Mouse (Mus musculus): Measurements from ENCODE around the gene Pdlim7. TPM values are rescaled to one million over a fixed set of nuclear protein-coding genes. Genes with fewer than 3 reads are reported as not detected.
A peak's percentile ranks its signal among the peaks of the same experiment; 100 is the strongest.

The Pdlim7 gene
- polyA plus RNA-seq, 1 experiment from 2014 or later, result 156 TPM

DNA sequence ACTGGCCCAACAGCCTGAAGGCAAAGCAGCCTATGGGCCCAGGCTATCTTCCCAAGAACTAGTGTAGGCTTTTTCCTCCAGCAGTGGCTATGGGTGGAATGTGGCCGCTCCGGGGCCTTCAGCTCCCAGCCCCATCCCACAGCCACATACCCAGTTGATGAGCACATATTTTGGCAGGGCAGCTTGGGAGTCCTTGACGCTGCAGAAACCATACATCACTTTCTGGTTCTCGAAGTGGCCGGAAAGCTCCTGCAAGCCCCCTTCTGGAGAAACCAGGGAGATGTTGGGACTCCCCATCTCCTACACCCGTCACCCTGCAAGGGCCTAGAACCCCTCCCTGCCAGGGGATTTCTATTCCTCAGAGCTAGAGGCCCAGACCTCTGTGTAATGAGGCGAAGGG lies 30.9 kb downstream of the Pdlim7 start:
- Histone ChIP-seq H3K36me3 (peaks cover 58% of the 10 kb centered on the region), H3K27ac (replicated peaks) (peak overlapping the region; percentile 99; the same call in 1 of the 2 replicates), H3K4me1 (peaks cover 47% of the 10 kb centered on the region), H3K4me3 (0 out of 2 replicates have a peak overlapping the region, but pooled peaks have one; percentile 68), H3K4me2 (replicated peaks) (peak overlapping the region; percentile 96), H3K9me3 (no peaks in the 10 kb centered on the region), H3K27me3 (no peaks in the 10 kb centered on the region), H3K9ac (replicated peaks) (peak overlapping the region; percentile 46; the same call in 1 of the 2 replicates)
- WGBS, result 88% methylated on average over 7 of the region's 7 CpGs
- no peak for ATAC-seq (ENCODE audit: low FRiP score, low read depth)

DNA sequence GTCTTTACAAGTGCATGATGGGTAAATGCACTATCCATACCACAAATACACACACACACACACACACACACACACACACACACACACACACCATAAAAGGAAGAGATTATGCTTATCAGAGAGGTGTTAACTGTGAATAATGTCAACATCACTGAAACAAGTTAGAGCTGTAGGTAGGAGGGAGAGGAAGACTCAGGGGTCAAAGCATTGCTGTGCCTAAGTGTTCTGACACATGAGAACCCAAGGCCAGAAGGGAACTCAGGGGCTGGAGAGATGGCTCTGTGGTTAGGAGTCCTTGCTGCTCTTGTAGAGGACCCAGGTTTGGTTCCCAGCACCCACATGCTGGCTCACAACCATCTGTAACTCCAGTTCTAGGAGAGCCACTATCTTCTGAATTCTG lies 33.5 kb downstream of the Pdlim7 start:
- ATAC-seq (ENCODE audit: low FRiP score, low read depth), result no peak
- no peaks in the 10 kb centered on the region for H3K9me3 ChIP-seq
- H3K27me3 ChIP-seq, result no peaks in the 10 kb centered on the region
- H3K4me3 ChIP-seq, result no peak overlapping the region
- peaks cover 53% of the 10 kb centered on the region for H3K4me1 ChIP-seq
- H3K4me2 ChIP-seq (replicated peaks), result no peak overlapping the region
- no peak overlapping the region for H3K9ac ChIP-seq (replicated peaks)
- no peak overlapping the region for H3K27ac ChIP-seq (replicated peaks)
- H3K36me3 ChIP-seq, result peaks cover 80% of the 10 kb centered on the region

DNA sequence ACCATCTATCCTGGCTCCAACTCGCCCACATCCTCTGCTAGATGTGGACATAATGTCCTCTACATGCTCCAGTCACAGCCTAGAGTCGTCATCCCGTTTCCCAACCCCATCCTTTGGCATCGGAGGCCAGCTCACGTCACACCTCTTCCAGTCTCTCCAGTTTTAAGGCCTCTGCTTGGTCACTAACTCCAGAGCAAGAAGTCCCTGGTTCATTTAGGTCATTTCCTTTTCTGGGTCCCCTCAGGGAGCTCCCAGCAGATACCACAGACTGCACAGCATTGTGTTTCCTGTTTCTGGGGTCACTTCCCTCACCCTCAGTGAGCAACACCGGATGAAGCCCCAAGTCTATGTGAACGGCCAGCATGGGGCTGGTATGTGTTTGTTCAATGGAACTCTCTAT lies 34.5 kb downstream of the Pdlim7 start:
- no peak overlapping the region for H3K4me2 ChIP-seq (replicated peaks)
- no peak overlapping the region for H3K9ac ChIP-seq (replicated peaks)
- no peak for ATAC-seq (ENCODE audit: low FRiP score, low read depth)
- H3K4me3 ChIP-seq, result no peak overlapping the region
- peaks cover 89% of the 10 kb centered on the region for H3K36me3 ChIP-seq
- WGBS, result 85% methylated on average over 7 of the region's 7 CpGs
- H3K27ac ChIP-seq (replicated peaks), result no peak overlapping the region
- no peaks in the 10 kb centered on the region for H3K27me3 ChIP-seq
- H3K4me1 ChIP-seq, result peaks cover 53% of the 10 kb centered on the region
- no peaks in the 10 kb centered on the region for H3K9me3 ChIP-seq

- 50% methylated on average over 5 of the region's 5 CpGs for WGBS
- peaks cover 53% of the 10 kb centered on the region for H3K4me1 ChIP-seq
- H3K27ac ChIP-seq (replicated peaks), result no peak overlapping the region
- no peaks in the 10 kb centered on the region for H3K9me3 ChIP-seq
- peaks cover 94% of the 10 kb centered on the region for H3K36me3 ChIP-seq
- H3K27me3 ChIP-seq, result no peaks in the 10 kb centered on the region
- no peak overlapping the region for H3K4me2 ChIP-seq (replicated peaks)
- ATAC-seq (ENCODE audit: low FRiP score, low read depth), result no peak
- no peak overlapping the region for H3K4me3 ChIP-seq
- no peak overlapping the region for H3K9ac ChIP-seq (replicated peaks)
These were observed 35.4 kb downstream of the Pdlim7 start for GRCm38 (mm10) chr13:55478036-55478435.

DNA sequence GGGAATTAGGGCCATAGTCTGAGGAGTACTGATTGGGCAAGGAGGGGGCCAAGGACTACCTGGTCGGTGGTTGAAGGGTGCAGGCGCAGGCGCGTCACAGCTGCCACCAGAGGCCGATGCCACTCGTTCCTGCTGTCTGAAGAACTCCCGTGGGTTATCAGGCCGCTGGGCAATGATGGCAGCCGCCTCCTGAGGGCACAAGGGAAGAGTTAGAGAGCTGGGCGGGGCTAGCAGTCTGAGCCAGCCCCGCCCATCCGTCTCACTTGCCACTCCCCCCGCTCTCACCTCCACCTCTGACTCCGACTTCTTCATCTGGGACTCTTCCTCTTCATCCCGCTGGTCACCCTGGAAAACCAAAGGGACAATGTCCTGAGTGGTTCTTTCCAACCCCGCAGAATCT lies 36.0 kb downstream of the Pdlim7 start:
- no peak overlapping the region for H3K4me3 ChIP-seq
- H3K9ac ChIP-seq (replicated peaks), result no peak overlapping the region
- no peaks in the 10 kb centered on the region for H3K27me3 ChIP-seq
- no peaks in the 10 kb centered on the region for H3K9me3 ChIP-seq
- H3K27ac ChIP-seq (replicated peaks), result no peak overlapping the region
- peaks cover 89% of the 10 kb centered on the region for H3K36me3 ChIP-seq
- ATAC-seq (ENCODE audit: low FRiP score, low read depth), result no peak
- WGBS, result 77% methylated on average over 16 of the region's 16 CpGs
- H3K4me1 ChIP-seq, result peaks cover 53% of the 10 kb centered on the region
- H3K4me2 ChIP-seq (replicated peaks), result no peak overlapping the region

GRCm38 (mm10) chr13:55476256-55476655 lies 37.2 kb downstream of the Pdlim7 start:
- ATAC-seq (ENCODE audit: low FRiP score, low read depth), result no peak
- H3K4me2 ChIP-seq (replicated peaks), result no peak overlapping the region
- no peaks in the 10 kb centered on the region for H3K27me3 ChIP-seq
- H3K4me1 ChIP-seq, result peaks cover 57% of the 10 kb centered on the region
- peaks cover 76% of the 10 kb centered on the region for H3K36me3 ChIP-seq
- 94% methylated on average over 8 of the region's 8 CpGs for WGBS
- peak overlapping the region; percentile 50 for H3K27ac ChIP-seq (replicated peaks)
- H3K4me3 ChIP-seq, result no peak overlapping the region
- H3K9me3 ChIP-seq, result no peaks in the 10 kb centered on the region
- H3K9ac ChIP-seq (replicated peaks), result 0 out of 2 replicates have a peak overlapping the region, but pooled peaks have one; percentile 28

DNA sequence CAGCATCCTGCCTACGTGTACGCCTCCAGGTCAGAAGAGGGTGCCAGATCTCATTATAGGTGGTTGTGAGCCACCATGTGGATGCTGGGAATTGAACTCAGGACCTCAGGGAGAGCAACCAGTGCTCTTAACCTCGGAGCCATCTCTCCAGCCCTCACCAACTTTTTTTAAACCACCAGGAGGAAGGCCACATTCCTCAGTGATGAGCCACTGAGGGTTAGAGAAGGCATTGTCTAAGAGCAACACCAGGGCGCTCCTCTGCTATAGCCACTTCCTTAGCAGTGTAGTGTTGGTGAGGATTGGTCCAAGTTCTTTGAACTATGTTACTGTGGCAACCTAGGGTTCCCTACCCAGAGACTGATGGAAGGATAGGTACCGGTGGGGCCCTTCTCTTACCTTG lies 37.7 kb downstream of the Pdlim7 start:
- H3K36me3 ChIP-seq, result peaks cover 71% of the 10 kb centered on the region
- peak overlapping the region; percentile 50; the same call in 1 of the 2 replicates for H3K27ac ChIP-seq (replicated peaks)
- ATAC-seq (ENCODE audit: low FRiP score, low read depth), result no peak
- H3K4me3 ChIP-seq, result no peak overlapping the region
- H3K4me2 ChIP-seq (replicated peaks), result no peak overlapping the region
- H3K4me1 ChIP-seq, result peaks cover 62% of the 10 kb centered on the region
- no peaks in the 10 kb centered on the region for H3K27me3 ChIP-seq
- WGBS, result 90% methylated on average over 5 of the region's 5 CpGs
- no peaks in the 10 kb centered on the region for H3K9me3 ChIP-seq
- no peak overlapping the region for H3K9ac ChIP-seq (replicated peaks)

- peaks cover 60% of the 10 kb centered on the region for H3K36me3 ChIP-seq
- H3K27ac ChIP-seq (replicated peaks), result peak overlapping the region; percentile 82
- H3K4me2 ChIP-seq (replicated peaks), result peak overlapping the region; percentile 19; the same call in 1 of the 2 replicates
- ATAC-seq (ENCODE audit: low FRiP score, low read depth), result peak; percentile 8; the same call in 1 of the 2 replicates
- H3K9ac ChIP-seq (replicated peaks), result peak overlapping the region; percentile 43; the same call in 1 of the 2 replicates
- H3K9me3 ChIP-seq, result no peaks in the 10 kb centered on the region
- 15% methylated on average over 4 of the region's 5 CpGs for WGBS
- no peaks in the 10 kb centered on the region for H3K27me3 ChIP-seq
- peaks cover 73% of the 10 kb centered on the region for H3K4me1 ChIP-seq
- H3K4me3 ChIP-seq, result no peak overlapping the region
These were observed 38.8 kb downstream of the Pdlim7 start for GRCm38 (mm10) chr13:55474621-55475069.

GRCm38 (mm10) chr13:55473961-55474360 lies 39.5 kb downstream of the Pdlim7 start:
- no peak for ATAC-seq (ENCODE audit: low FRiP score, low read depth)
- Histone ChIP-seq H3K4me3 (no peak overlapping the region), H3K4me1 (peaks cover 80% of the 10 kb centered on the region), H3K4me2 (replicated peaks) (no peak overlapping the region), H3K27ac (replicated peaks) (peak overlapping the region; percentile 57), H3K9me3 (no peaks in the 10 kb centered on the region), H3K36me3 (peaks cover 53% of the 10 kb centered on the region), H3K9ac (replicated peaks) (no peak overlapping the region), H3K27me3 (no peaks in the 10 kb centered on the region)
- WGBS, result 65% methylated on average over 11 of the region's 11 CpGs

DNA sequence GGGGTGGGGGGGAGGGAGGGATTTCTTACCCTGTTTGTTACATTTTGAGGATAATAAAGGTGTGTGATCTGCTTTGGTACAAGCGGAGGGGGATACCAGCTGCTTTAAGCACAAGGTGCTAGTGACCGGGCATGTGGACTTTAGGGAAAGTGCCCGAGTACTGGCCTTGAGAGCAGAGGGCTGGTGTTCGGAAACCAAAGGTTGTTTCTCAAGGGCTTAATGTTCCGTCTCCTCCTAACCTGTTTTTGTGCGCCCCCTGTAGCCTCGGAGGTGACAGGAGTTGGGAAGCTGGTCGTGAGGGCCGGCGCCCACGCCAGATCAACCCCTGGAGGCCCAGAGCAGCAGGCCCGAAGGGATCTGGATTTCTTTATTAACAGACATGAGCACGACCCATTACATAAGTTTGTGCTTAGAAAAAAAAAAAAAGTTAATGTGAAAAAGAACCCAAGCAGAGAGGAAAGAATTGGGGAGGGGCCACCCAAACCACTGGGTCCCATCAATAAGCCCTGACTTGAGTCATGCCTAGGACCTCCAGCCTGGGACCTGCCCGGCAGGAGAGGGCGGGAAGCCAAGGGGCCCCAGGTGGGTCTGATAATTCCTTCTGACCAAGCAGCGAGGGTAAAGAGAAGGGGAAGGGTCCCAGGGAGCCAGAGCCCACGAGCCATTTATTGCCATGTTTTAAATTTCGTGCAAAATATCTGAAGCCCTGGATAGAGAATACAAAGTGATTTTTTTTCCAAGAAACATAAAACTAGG lies 40.2 kb downstream of the Pdlim7 start:
- peak overlapping the region; percentile 91 for H3K27ac ChIP-seq (replicated peaks)
- no peaks in the 10 kb centered on the region for H3K27me3 ChIP-seq
- H3K4me2 ChIP-seq (replicated peaks), result peak overlapping the region; percentile 90
- peak overlapping the region; percentile 57 for H3K4me3 ChIP-seq
- H3K9me3 ChIP-seq, result no peaks in the 10 kb centered on the region
- peak overlapping the region; percentile 86 for H3K9ac ChIP-seq (replicated peaks)
- WGBS, result 16% methylated on average over 18 of the region's 18 CpGs
- H3K4me1 ChIP-seq, result peaks cover 87% of the 10 kb centered on the region
- no peak for ATAC-seq (ENCODE audit: low FRiP score, low read depth)
- peaks cover 48% of the 10 kb centered on the region for H3K36me3 ChIP-seq

DNA sequence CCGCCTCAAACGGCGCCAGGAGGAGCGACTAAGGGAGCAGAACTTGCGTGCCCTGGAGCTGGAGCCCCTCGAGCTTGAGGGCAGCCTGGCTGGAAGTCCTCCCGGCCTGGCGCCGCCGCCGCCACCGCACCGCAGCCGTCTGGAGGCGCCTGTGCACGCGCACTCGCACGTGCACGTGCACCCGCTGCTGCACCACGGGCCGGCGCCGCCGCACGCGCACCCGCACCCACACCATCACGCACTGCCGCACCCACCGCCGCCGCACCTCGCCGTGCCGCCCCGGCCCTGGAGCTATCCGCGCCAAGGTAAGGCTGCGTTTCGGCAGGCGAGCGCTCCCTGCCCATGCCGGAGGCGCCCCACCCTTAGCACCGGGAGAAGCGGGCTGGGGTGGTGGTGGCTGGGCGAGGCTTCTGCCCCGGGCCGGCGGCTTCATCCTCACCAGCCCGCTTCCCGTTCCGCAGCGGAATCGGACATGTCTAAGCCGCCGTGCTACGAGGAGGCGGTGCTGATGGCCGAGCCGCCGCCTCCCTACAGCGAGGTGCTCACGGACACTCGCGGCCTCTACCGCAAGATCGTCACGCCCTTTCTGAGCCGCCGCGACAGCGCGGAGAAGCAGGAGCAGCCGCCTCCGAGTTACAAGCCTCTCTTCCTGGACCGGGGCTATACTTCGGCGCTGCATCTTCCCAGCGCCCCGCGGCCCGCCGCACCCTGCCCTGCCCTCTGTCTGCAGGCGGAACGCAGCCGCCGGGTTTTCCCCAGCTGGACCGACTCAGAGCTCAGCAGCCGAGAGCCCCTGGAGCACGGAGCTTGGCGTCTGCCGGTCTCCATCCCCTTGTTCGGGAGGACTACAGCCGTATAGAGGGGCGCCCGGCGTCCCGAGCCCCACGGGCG lies 41.1 kb downstream of the Pdlim7 start:
- peak overlapping the region; percentile 86 for H3K9ac ChIP-seq (replicated peaks)
- 0 out of 2 replicates have a peak, but pooled peaks cover 2% of the 10 kb centered on the region for H3K27me3 ChIP-seq
- H3K9me3 ChIP-seq, result no peaks in the 10 kb centered on the region
- peak overlapping the region; percentile 57 for H3K4me3 ChIP-seq
- peak overlapping the region; percentile 91 for H3K27ac ChIP-seq (replicated peaks)
- peaks cover 40% of the 10 kb centered on the region for H3K36me3 ChIP-seq
- under 1% methylated on average over 96 of the region's 103 CpGs for WGBS
- H3K4me1 ChIP-seq, result peaks cover 92% of the 10 kb centered on the region
- H3K4me2 ChIP-seq (replicated peaks), result peak overlapping the region; percentile 90
- peak; percentile 42 for ATAC-seq (ENCODE audit: low FRiP score, low read depth)

DNA sequence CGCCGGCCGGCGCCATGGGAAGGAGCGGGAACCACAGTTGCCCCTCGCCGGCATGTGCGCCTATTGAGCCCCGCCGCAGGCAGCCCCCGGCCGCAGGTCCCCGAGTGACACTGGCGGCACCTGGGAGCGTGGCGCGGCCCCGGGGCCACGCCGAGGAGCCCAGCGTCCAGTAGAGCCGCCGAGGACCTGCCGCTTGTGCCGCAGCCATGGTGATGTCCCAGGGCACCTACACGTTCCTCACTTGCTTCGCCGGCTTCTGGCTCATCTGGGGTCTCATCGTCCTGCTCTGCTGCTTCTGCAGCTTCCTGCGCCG lies 41.7 kb downstream of the Pdlim7 start:
- peaks cover 89% of the 10 kb centered on the region for H3K4me1 ChIP-seq

More for the DNA sequence above, 41.7 kb downstream of the Pdlim7 start:
- Histone ChIP-seq H3K4me2 (replicated peaks) (peak overlapping the region; percentile 90), H3K9ac (replicated peaks) (peak overlapping the region; percentile 86), H3K27me3 (0 out of 2 replicates have a peak, but pooled peaks cover 2% of the 10 kb centered on the region), H3K36me3 (peaks cover 34% of the 10 kb centered on the region), H3K4me3 (peak overlapping the region; percentile 57), H3K27ac (replicated peaks) (peak overlapping the region; percentile 91), H3K9me3 (no peaks in the 10 kb centered on the region)
- WGBS, result 0% methylated on average over 31 of the region's 31 CpGs
- ATAC-seq (ENCODE audit: low FRiP score, low read depth), result peak; percentile 38
